Mouse (Mus musculus) embryo, embryonic 9.5 days (tissue): ENCODE measurements at regions not wholly inside any gene's neighbourhood (a gene's known extent, or its start where the extent isn't known, plus 50 kb on each side); places are given as distances from the start of the nearest gene placed in this dataset.

ENCODE experiments used
- DNase-seq: peaks from one replicate; pipeline ENCODE4 v3.0.0-alpha.2; 2017; ENCODE audit errors: extremely low spot score

DNA sequence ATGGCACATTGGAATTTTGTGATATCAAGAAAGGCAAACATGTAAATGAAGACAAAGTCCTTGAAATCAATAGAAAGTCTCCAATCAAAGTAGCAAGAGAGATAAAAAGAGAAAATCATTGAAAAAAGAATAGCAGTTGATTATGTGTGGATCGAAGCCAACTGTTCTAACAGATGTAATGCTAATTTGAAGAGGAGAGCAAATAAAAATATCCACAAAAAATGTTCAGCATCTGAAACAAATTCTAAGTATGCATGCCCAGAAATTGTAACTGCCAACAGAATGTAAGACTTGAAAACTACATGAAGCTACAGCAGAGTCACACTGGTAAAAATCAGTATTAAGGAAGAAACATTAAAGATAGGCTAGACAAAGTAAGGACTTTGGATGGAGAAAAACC, 587.2 kb upstream of the Galntl6 start:
- DNase-seq, result no peak

DNA sequence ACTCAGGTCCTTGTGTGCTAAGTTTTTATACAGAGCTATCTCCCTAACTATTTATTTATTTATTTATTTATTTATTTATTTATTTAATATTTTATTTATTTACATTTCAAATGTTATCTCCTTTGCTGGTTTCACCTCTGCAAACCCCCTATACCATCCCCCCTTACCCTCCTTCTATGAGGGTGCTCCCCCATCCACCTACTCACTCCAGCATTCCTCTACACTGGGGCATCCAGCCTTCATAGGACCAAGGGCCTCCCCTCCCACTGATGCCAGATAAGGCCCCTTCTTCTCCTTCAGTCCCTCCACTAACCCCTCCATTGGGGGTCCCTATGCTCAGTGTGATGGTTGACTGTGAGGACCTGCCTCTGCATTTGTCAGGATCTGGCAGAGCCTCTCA, 579.0 kb upstream of the Galntl6 start:
- DNase-seq, result no peak

DNA sequence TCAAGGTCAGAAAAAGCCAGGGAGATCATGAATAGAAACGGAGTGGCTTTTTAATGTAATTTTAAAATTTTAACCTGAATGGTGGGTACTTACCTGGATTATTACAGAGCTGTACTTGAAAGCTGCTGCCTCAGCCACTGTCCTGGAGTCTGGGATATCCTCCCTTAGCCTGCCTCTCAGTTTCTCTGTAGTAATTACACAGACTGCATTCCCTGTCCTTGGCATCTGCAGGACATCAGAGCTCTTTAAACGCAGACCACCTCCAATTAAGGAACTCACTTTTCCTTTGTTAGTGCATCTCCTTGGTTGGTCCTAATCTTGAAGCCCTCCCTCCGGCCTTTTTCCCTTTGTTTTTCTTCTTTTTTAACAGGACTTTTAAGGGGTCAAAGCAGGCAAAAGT, 565.8 kb upstream of the Galntl6 start:
- DNase-seq, result no peak

DNA sequence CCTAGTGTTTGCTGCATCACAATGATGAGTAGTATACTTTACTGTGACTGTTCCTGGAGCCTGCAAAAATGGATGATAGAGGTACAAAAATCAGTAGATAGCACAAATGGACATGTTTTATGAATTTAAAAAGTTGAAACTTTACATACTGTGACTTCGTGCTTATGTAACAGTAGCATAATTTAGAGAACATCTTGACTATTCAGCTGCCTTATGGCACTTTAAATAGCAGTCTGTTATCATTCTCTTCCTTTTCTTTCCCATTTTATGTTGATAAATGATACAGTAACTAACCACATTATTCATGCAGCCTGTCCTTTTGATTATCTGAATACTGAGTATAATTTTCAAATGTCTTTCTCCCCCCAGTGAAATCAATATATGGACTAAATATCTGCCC, 561.8 kb upstream of the Galntl6 start:
- no peak for DNase-seq

DNA sequence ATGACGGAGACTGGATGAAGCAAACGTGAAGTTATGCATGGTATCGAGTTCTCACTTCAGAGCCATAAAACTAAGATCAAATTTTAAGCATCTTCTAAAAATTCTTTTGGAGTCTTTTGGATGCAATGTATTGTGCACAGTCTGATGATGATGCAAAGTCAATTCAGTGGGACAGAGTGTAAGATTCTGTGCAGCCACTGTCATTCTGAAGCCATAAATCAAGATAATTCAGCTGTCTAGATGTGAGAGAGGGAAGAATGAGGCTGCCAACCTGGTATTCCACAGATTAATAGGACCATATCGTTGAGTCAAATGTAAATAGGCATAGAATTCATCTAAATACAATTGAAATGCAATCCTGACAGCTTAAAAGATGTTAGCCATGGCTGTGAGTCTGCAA, 536.2 kb upstream of the Galntl6 start:
- DNase-seq, result peak; percentile 0

DNA sequence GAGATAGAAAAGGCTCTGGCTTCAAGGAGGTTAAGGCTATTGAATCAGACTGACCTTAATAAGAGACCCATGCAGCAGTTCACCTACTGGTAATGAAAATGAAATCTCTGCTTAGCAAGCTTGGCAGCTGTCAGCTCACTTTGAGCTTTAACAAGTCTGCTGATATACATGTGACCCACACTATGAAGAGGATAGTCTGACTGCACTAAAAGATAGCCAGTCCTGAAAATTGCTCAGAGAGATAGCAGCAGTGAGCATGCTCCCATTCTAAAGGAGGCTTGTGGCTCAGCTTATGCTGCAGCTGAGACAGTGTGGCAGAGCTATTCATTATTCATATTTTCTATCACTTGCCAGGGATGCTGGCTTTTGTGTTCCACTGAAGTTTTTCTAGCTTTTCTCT, 491.2 kb upstream of the Galntl6 start:
- no peak for DNase-seq

DNA sequence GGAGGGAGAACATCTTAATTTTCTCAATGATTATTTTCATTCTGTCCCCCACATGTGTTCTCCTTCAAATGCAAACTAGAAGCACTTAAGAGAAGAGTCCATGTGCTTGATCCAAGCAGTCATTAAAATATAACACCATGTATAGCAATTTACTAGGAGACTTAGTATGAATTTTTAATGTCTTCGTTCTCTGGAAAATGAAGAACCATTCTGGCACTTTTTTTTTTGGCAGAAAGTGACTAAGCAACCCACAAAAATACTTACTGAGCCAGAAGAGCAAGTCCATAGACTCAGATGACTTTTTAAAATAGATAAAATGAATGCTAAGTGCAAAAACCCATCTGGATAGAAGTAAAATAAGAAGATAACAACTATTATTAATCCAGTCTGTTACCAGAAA, 477.3 kb upstream of the Galntl6 start:
- no peak for DNase-seq

DNA sequence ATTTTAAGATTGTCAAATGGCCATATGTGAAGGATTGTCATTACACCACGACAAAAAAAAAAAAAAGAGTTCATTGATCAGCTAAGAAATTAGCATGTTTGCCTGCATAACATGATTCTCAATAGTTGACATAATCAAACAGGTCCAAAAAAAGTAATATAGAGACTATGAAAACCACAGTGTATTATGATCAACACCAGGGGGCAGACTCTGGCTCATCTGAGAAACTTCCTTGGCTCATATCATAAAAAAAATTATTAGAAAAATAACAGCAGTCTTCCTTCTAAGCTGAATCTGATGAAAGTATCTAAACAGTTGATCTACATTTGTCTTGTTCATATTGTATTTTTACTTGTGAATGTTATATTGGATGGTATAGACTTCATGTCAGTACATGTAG, 472.3 kb upstream of the Galntl6 start:
- no peak for DNase-seq

DNA sequence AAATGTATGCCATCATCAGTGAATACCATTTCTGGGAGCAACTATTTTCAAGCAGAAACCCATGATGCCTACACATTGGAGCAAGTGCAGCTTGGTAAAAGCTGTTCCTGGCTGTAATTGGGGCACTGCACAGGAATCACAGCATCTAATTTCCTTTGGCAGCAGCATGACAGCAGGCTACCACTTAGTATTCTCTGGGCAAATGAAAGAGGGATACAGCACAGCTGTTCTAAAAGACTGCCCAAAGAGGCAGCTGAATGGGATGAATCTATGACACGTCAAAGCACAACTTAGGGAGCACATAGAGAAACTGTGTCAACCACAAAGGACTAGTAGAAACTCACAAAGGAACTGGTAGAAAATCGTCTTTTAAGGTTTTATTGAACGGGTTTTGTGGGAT, 440.5 kb upstream of the Galntl6 start:
- DNase-seq, result no peak

DNA sequence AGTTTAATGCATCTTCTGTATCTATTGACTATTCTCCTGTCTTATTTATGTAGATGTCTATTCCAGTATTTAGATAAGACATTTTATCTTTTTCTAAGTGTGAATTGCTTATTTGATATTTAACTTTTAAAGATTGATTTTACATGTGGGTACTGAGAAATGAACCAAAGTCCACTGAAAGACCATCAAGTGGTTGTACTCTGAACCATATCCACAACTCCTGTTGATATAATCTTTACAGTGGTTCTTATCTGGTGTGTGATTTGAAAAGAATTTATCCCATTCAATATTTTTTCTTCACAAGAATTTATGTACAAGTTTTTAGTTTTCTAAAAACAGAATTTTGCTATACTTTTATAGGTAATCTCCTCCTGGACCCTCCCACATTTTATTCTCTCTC, 422.6 kb upstream of the Galntl6 start:
- DNase-seq, result no peak
